Mouse (Mus musculus) MEL (cell line): ENCODE measurements around the gene Il25. TPM values are rescaled to one million over a fixed set of nuclear protein-coding genes. Genes with fewer than 3 reads are reported as not detected.

Source experiments
- DNase-seq: peaks from one replicate; pipeline ENCODE4 v3.0.0; 2011; ENCODE audit warnings: low read depth, low spot score
- H3K27ac ChIP-seq: 2 replicates; pipeline ENCODE4 v1.5.1; 2012; ENCODE audit warnings: low read depth, mild to moderate bottlenecking, control low read depth, low read length, moderate library complexity; ENCODE audit not compliant: control insufficient read depth
- H3K27me3 ChIP-seq, 2 experiments: fragments of 150-350 bp in 1 of 2; sonication (generic) in 1 of 2; 2 replicates each; pipeline ENCODE4 v1.6.1; 2012; ENCODE audit warnings: low read length in 2 of 2, mild to moderate bottlenecking in 2 of 2, improper control_type of control experiment in 1 of 2, moderate library complexity in 1 of 2; ENCODE audit not compliant: insufficient read depth in 2 of 2, control insufficient read depth in 1 of 2
- H3K36me3 ChIP-seq, 2 experiments: 2 replicates each; pipeline ENCODE4 v1.6.1; 2012 to 2014; ENCODE audit warnings: low read length in 2 of 2, improper control_type of control experiment in 1 of 2, inconsistent platforms in 1 of 2, mild to moderate bottlenecking in 1 of 2; ENCODE audit not compliant: insufficient read depth in 2 of 2, control insufficient read depth in 1 of 2
- H3K4me1 ChIP-seq, 2 experiments: fragments of 150-350 bp in 1 of 2; sonication (generic) in 1 of 2; 2 replicates each; pipeline ENCODE4 v1.6.1; 2012; ENCODE audit warnings: low read length in 2 of 2, improper control_type of control experiment in 1 of 2, mild to moderate bottlenecking in 1 of 2; ENCODE audit not compliant: insufficient read depth in 2 of 2, control insufficient read depth in 1 of 2
- H3K4me3 ChIP-seq, 2 experiments: fragments of 150-350 bp in 1 of 2; sonication (generic) in 1 of 2; 2 replicates each; pipeline ENCODE4 v1.5.1; 2012; ENCODE audit warnings: low read depth in 2 of 2, low read length in 2 of 2, mild to moderate bottlenecking in 2 of 2, moderate library complexity in 2 of 2, control low read depth in 1 of 2, improper control_type of control experiment in 1 of 2; ENCODE audit not compliant: control insufficient read depth in 1 of 2, insufficient read depth in 1 of 2
- H3K79me2 ChIP-seq: 2 replicates; pipeline ENCODE4 v1.6.1; 2012; ENCODE audit warnings: mild to moderate bottlenecking, low read length, moderate library complexity; ENCODE audit not compliant: control insufficient read depth, poor library complexity, insufficient read depth
- H3K9ac ChIP-seq: 2 replicates; pipeline ENCODE4 v1.6.1; 2012; ENCODE audit warnings: low read depth, mild to moderate bottlenecking, control low read depth, low read length, moderate library complexity; ENCODE audit not compliant: control insufficient read depth, poor library complexity, severe bottlenecking
- H3K9me3 ChIP-seq: fragments of 150-350 bp; sonication (generic); replicated peaks from 2 replicates; pipeline ENCODE4 v1.6.1; 2012; ENCODE audit warnings: mild to moderate bottlenecking, low read length, improper control_type of control experiment, moderate library complexity; ENCODE audit not compliant: insufficient read depth
- CHD1 ChIP-seq: IDR thresholded peaks from 2 replicates; pipeline ENCODE4 v1.6.1; 2012; ENCODE audit warnings: low read depth, mild to moderate bottlenecking, inconsistent platforms, low read length, improper control_type of control experiment
- E2F4 ChIP-seq: IDR thresholded peaks from 2 replicates; pipeline ENCODE4 v1.6.1; 2011; ENCODE audit warnings: low read depth, low read length, improper control_type of control experiment, borderline replicate concordance
- ELF1 ChIP-seq: IDR thresholded peaks from 2 replicates; pipeline ENCODE4 v1.6.1; 2014; ENCODE audit warnings: low read depth, mild to moderate bottlenecking, inconsistent platforms, low read length, improper control_type of control experiment, moderate library complexity
- EP300 ChIP-seq, 2 experiments: IDR thresholded peaks; 2 replicates each; pipeline ENCODE4 v1.6.1; 2011; ENCODE audit warnings: improper control_type of control experiment in 2 of 2, low read length in 2 of 2, low read depth in 1 of 2, mild to moderate bottlenecking in 1 of 2
- HCFC1 ChIP-seq: IDR thresholded peaks from 2 replicates; pipeline ENCODE4 v1.6.1; 2012; ENCODE audit warnings: low read depth, mild to moderate bottlenecking, inconsistent platforms, low read length, improper control_type of control experiment, moderate library complexity
- MAFK ChIP-seq: IDR thresholded peaks from 2 replicates; pipeline ENCODE4 v1.6.1; 2011; ENCODE audit warnings: low read depth, mild to moderate bottlenecking, low read length, improper control_type of control experiment, borderline replicate concordance
- MAX ChIP-seq: IDR thresholded peaks from 2 replicates; pipeline ENCODE4 v1.6.1; 2011; ENCODE audit warnings: low read length, improper control_type of control experiment
- MXI1 ChIP-seq: IDR thresholded peaks from 2 replicates; pipeline ENCODE4 v1.6.1; 2011; ENCODE audit warnings: mild to moderate bottlenecking, low read depth, low read length, improper control_type of control experiment
- MYB ChIP-seq: IDR thresholded peaks from 2 replicates; pipeline ENCODE4 v1.6.1; 2011; ENCODE audit warnings: mild to moderate bottlenecking, low read depth, low read length, improper control_type of control experiment
- POLR2AphosphoS2 ChIP-seq: IDR thresholded peaks from 2 replicates; pipeline ENCODE4 v1.6.1; 2011; ENCODE audit warnings: low read length, improper control_type of control experiment
- RAD21 ChIP-seq: IDR thresholded peaks from 2 replicates; pipeline ENCODE4 v1.6.1; 2011; ENCODE audit warnings: mild to moderate bottlenecking, low read depth, low read length, improper control_type of control experiment
- RCOR1 ChIP-seq: IDR thresholded peaks from 2 replicates; pipeline ENCODE4 v1.6.1; 2012; ENCODE audit warnings: low read depth, mild to moderate bottlenecking, inconsistent platforms, low read length, improper control_type of control experiment
- SIN3A ChIP-seq: IDR thresholded peaks from 2 replicates; pipeline ENCODE4 v1.6.1; 2012; ENCODE audit warnings: low read length, improper control_type of control experiment, inconsistent platforms
- TAL1 ChIP-seq: IDR thresholded peaks from 2 replicates; pipeline ENCODE4 v1.6.1; 2012; ENCODE audit warnings: mild to moderate bottlenecking, inconsistent platforms, low read length, moderate library complexity, mixed read lengths
- TCF12 ChIP-seq: IDR thresholded peaks from 2 replicates; pipeline ENCODE4 v1.6.1; 2014; ENCODE audit warnings: low read depth, mild to moderate bottlenecking, inconsistent platforms, low read length, improper control_type of control experiment, moderate library complexity
- USF1 ChIP-seq: IDR thresholded peaks from 2 replicates; pipeline ENCODE4 v1.6.1; 2014; ENCODE audit warnings: low read depth, mild to moderate bottlenecking, inconsistent platforms, low read length, improper control_type of control experiment, moderate library complexity
- USF2 ChIP-seq, 2 experiments: IDR thresholded peaks; 2 replicates each; pipeline ENCODE4 v1.6.1; 2011 to 2012; ENCODE audit warnings: improper control_type of control experiment in 2 of 2, low read length in 2 of 2, borderline replicate concordance in 1 of 2, inconsistent platforms in 1 of 2, low read depth in 1 of 2, mild to moderate bottlenecking in 1 of 2; ENCODE audit not compliant: insufficient read depth in 1 of 2
- ZC3H11A ChIP-seq: IDR thresholded peaks from 2 replicates; pipeline ENCODE4 v1.6.1; 2012; ENCODE audit warnings: low read depth, mild to moderate bottlenecking, inconsistent platforms, low read length, improper control_type of control experiment
- ZMIZ1 ChIP-seq: IDR thresholded peaks from 2 replicates; pipeline ENCODE4 v1.6.1; 2012; ENCODE audit warnings: low read depth, mild to moderate bottlenecking, inconsistent platforms, low read length, improper control_type of control experiment, moderate library complexity
- polyA plus RNA-seq, 2 experiments: library from polyadenylated mRNA; stranded (reverse) in 1 of 2; unstranded in 1 of 2; fragments of >175 nt in 1 of 2; fragments of >200 nt in 1 of 2; gene quantifications; 2 replicates each; pipeline versions ENCODE4 v1.2.1 to v1.2.4; 2012; ENCODE audit warnings: low replicate concordance in 2 of 2, low read depth in 1 of 2; ENCODE audit not compliant: insufficient read length in 2 of 2, insufficient read depth in 1 of 2, missing spikeins in 1 of 2
- total RNA-seq: library from RNA; depleted of rRNA; stranded (reverse); fragments of 300-350 nt; gene quantifications from 2 replicates; pipeline ENCODE4 v1.2.3, GENCODE M21; 2012

The Il25 gene
- total and polyA plus RNA-seq, 3 experiments, result not detected

DNA sequence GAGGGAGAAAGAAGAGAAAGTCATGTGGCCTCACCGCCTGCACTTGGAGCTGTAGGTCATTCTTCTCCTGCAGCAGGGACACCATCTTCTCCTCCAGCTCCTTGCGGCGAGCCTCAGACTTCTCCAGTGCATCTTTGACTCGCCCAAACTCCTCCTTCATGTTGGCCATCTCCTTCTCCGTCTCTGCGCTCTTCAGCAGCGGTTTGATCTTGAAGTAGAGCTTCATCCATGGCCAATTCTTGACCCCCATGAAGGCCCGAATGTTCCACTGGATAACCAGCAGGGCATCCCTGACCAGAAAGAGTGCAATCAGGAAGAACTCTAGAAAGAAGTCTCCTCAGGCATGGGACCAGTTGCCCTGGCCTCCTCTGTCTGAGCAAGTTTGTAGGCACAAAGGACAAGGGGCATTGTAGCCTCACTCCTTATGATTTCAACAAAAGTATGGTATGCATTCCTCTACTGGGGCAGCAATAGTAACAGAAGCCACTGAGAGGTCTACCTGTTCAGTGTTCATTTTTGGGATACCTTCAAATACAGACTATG, 21.2 kb downstream of the Il25 start:
- no peaks in the 10 kb centered on the region for H3K36me3 ChIP-seq
- no peak for TF ChIP-seq HCFC1
- TF ChIP-seq CHD1, result no peak
- TF ChIP-seq ELF1, result no peak
- no peak for TF ChIP-seq EP300 (IDR thresholded peaks at IDR 0.05; ENCODE audit: low read depth in 1 of 2, low read length in 2 of 2)
- TF ChIP-seq MXI1, result no peak
- TF ChIP-seq RAD21, result no peak
- no peak for TF ChIP-seq TCF12
- TF ChIP-seq ZMIZ1, result no peak
- TF ChIP-seq RCOR1, result no peak
- no peak for TF ChIP-seq TAL1
- no peak for TF ChIP-seq USF2 (IDR thresholded peaks at IDR 0.05; ENCODE audit: borderline replicate concordance in 1 of 2, insufficient read depth in 1 of 2, low read depth in 1 of 2, low read length in 2 of 2)
- no peak for TF ChIP-seq USF1
- no peak for TF ChIP-seq E2F4
- TF ChIP-seq MYB, result no peak
- TF ChIP-seq MAX, result no peak
- TF ChIP-seq ZC3H11A, result no peak
- TF ChIP-seq POLR2AphosphoS2, result no peak
- no peak for TF ChIP-seq MAFK
- H3K9me3 ChIP-seq, result no peaks in the 10 kb centered on the region
- no peak overlapping the region for H3K9ac ChIP-seq
- H3K27ac ChIP-seq, result no peak overlapping the region
- H3K79me2 ChIP-seq, result no peaks in the 10 kb centered on the region
- no peaks in the 10 kb centered on the region for H3K4me1 ChIP-seq
- no peak overlapping the region for H3K4me3 ChIP-seq
- H3K27me3 ChIP-seq, result peaks cover 2 to 6% of the 10 kb centered on the region in 2 experiments; a peak in 2 of 4 replicates
- DNase-seq, result no peak

DNA sequence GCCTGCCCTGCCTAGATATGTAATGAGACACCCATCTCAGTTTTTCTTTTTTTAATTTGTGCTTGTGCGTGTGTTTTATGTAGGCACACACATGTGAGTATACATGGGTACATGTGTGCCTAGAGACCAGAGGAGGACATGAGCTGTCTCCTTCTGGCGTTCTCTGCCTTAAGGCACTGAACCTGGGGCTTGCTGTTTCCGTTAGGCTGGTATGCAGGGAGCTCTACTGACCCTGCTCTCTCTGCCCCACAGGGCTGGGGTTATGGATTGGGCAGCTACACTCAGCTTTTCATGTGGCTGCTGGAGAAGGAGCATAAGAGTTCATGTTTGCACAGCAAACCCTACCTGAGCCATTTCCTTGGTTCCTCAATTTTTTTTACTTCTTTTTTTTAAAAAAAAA, 22.0 kb downstream of the Il25 start:
- TF ChIP-seq SIN3A, result no peak

More for the DNA sequence above, 22.0 kb downstream of the Il25 start:
- no peaks in the 10 kb centered on the region for H3K36me3 ChIP-seq
- H3K27ac ChIP-seq, result no peak overlapping the region
- no peaks in the 10 kb centered on the region for H3K4me1 ChIP-seq
- no peaks in the 10 kb centered on the region for H3K79me2 ChIP-seq
- H3K9ac ChIP-seq, result no peak overlapping the region
- peaks cover 2 to 6% of the 10 kb centered on the region in 2 experiments; a peak in 2 of 4 replicates for H3K27me3 ChIP-seq
- DNase-seq, result no peak
- H3K4me3 ChIP-seq, result no peak overlapping the region
- H3K9me3 ChIP-seq, result no peaks in the 10 kb centered on the region
